Mouse (Mus musculus) heart, embryonic 14.5 days (tissue): ENCODE measurements at regions not wholly inside any gene's neighbourhood (a gene's known extent, or its start where the extent isn't known, plus 50 kb on each side); places are given as distances from the start of the nearest gene placed in this dataset.
A peak's percentile ranks its signal among the peaks of the same experiment; 100 is the strongest.

Source experiments
- ATAC-seq: fragments of 200-750 bp; cut with Nextera tagmentation; 2 replicates; pipeline ENCODE4 v1.8.0; 2017; ENCODE audit warnings: low read depth, moderate TSS enrichment; ENCODE audit not compliant: insufficient number of reproducible peaks, insufficient read depth, low FRiP score
- H3K27ac ChIP-seq, 2 experiments: fragments of 200-500 bp in 1 of 2; fragments of 300-500 bp in 1 of 2; sonication (generic) in 1 of 2; replicated peaks in 1 of 2; 2 replicates each; pipeline ENCODE4 v1.5.1; 2012 to 2014; ENCODE audit warnings: low read depth in 2 of 2, low read length in 2 of 2, control low read depth in 1 of 2, mild to moderate bottlenecking in 1 of 2, mixed read lengths in 1 of 2; ENCODE audit not compliant: control insufficient read depth in 1 of 2, insufficient read depth in 1 of 2
- H3K27me3 ChIP-seq: fragments of 300-500 bp; sonication (generic); 2 replicates; pipeline ENCODE4 v1.6.1; 2014; ENCODE audit warnings: mild to moderate bottlenecking, low read length, control low read depth; ENCODE audit not compliant: control insufficient read depth, insufficient read depth
- H3K36me3 ChIP-seq: fragments of 300-500 bp; sonication (generic); 2 replicates; pipeline ENCODE4 v1.6.1; 2014; ENCODE audit warnings: mild to moderate bottlenecking, control low read depth, low read length, mixed read lengths; ENCODE audit not compliant: control insufficient read depth, insufficient read depth
- H3K4me1 ChIP-seq, 2 experiments: fragments of 200-500 bp in 1 of 2; fragments of 300-500 bp in 1 of 2; sonication (generic) in 1 of 2; 2 replicates each; pipeline ENCODE4 v1.6.1; 2012 to 2014; ENCODE audit warnings: low read length in 2 of 2, control low read depth in 1 of 2, mixed read lengths in 1 of 2; ENCODE audit not compliant: control insufficient read depth in 2 of 2, insufficient read depth in 2 of 2
- H3K4me2 ChIP-seq: fragments of 300-500 bp; sonication (generic); 2 replicates; pipeline ENCODE4 v1.6.1; 2014; ENCODE audit warnings: mild to moderate bottlenecking, low read length
- H3K4me3 ChIP-seq, 2 experiments: fragments of 200-500 bp in 1 of 2; fragments of 300-500 bp in 1 of 2; sonication (generic) in 1 of 2; 2 replicates each; pipeline ENCODE4 v1.5.1; 2012 to 2014; ENCODE audit warnings: low read length in 2 of 2, mild to moderate bottlenecking in 2 of 2, control low read depth in 1 of 2, low read depth in 1 of 2, moderate library complexity in 1 of 2; ENCODE audit not compliant: control insufficient read depth in 1 of 2, insufficient read depth in 1 of 2
- H3K9ac ChIP-seq: fragments of 300-500 bp; sonication (generic); 2 replicates; pipeline ENCODE4 v1.6.1; 2014; ENCODE audit warnings: mild to moderate bottlenecking, low read length
- H3K9me3 ChIP-seq: fragments of 300-500 bp; sonication (generic); 2 replicates; pipeline ENCODE4 v1.6.1; 2016; ENCODE audit warnings: low read length, control low read depth; ENCODE audit not compliant: control insufficient read depth
- WGBS: fragments of 180-500 bp; shearing (Covaris S2); extraction: QIAGEN DNeasy Blood & Tissue Kit; methylation state at CpG from one replicate; pipeline ENCODE4 v1.1.7; 2014; 5-methylcytosine and 5-hydroxymethylcytosine counted together

GRCm38 (mm10) chr6:117596166-117596840 is 244.7 kb upstream of the Zfp637 start:
- Histone ChIP-seq H3K27ac (no peak overlapping the region), H3K9me3 (peaks cover 4% of the 10 kb centered on the region; the same call in 1 of the 2 replicates), H3K4me1 (no peaks in the 10 kb centered on the region), H3K9ac (no peak overlapping the region), H3K36me3 (no peaks in the 10 kb centered on the region), H3K27me3 (no peaks in the 10 kb centered on the region), H3K4me2 (no peak overlapping the region), H3K4me3 (no peak overlapping the region)
- ATAC-seq: no peak
- 81% methylated on average over 8 of the region's 8 CpGs for WGBS

GRCm38 (mm10) chr6:117604834-117605233 is 236.1 kb upstream of the Zfp637 start:
- Histone ChIP-seq H3K4me2 (peak overlapping the region; percentile 42), H3K36me3 (no peaks in the 10 kb centered on the region), H3K9ac (no peak overlapping the region), H3K9me3 (peaks cover 9% of the 10 kb centered on the region), H3K27ac (peak overlapping the region in 1 of 2 experiments; percentile 78; a peak in 2 of 4 replicates), H3K4me3 (no peak overlapping the region), H3K4me1 (peaks cover 23 to 25% of the 10 kb centered on the region in 2 experiments), H3K27me3 (peaks cover 11% of the 10 kb centered on the region; the same call in 1 of the 2 replicates)
- ATAC-seq: 0 out of 2 replicates have a peak, but pooled peaks have one; percentile 27
- 6% methylated on average over 2 of the region's 2 CpGs for WGBS

DNA sequence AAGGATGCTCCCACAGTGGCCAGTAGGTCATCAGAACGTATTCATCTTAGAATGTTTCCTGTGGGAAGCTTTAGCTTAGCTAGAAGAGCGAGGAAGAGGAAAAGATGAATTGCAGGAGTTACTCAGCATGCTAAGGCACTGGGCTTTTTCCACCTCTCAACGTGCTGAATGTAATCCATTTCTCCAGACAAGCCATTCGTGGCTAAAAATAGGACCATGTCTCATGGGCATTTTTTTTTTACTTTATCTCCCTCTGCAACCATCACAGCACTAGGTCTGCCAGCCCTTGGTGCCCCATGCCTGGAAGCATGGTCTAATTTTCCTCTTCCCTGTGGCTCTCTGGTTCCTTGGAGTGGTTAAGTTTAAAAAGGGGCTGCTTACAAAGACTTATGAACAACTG is 235.3 kb upstream of the Zfp637 start:
- H3K36me3 ChIP-seq: no peaks in the 10 kb centered on the region
- ATAC-seq: no peak
- 9% methylated on average over 4 of the region's 4 CpGs for WGBS
- H3K27me3 ChIP-seq: peaks cover 11% of the 10 kb centered on the region; the same call in 1 of the 2 replicates
- H3K4me3 ChIP-seq: no peak overlapping the region
- 0 out of 2 replicates have a peak overlapping the region, but pooled peaks have one; percentile 31 for H3K9ac ChIP-seq
- peak overlapping the region; percentile 57 to 78 for H3K27ac ChIP-seq
- H3K4me1 ChIP-seq: peaks cover 26 to 34% of the 10 kb centered on the region in 2 experiments
- H3K4me2 ChIP-seq: peak overlapping the region; percentile 42
- H3K9me3 ChIP-seq: peaks cover 9% of the 10 kb centered on the region

DNA sequence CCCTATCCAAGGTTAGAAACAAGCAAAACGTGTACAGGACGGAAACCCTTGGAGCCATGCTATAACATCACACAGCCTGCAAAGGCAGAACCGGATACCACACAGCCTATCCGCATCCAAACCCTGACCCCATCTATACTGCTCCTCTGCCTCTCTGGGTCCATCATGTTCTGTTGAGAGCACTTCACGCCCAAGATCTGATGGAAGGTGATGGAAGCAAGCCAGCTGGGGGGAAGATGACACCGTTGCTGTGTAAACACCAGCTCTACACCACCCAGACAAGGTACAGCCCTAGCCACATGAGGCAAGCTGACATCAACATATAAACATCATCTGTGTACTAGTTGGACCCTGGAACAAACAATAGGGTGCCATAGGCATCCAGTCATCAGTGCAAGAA is 234.8 kb upstream of the Zfp637 start:
- Histone ChIP-seq H3K9me3 (peaks cover 9% of the 10 kb centered on the region), H3K36me3 (no peaks in the 10 kb centered on the region), H3K4me3 (no peak overlapping the region), H3K4me2 (peak overlapping the region; percentile 11; the same call in 1 of the 2 replicates), H3K27me3 (peaks cover 13% of the 10 kb centered on the region), H3K4me1 (peaks cover 26 to 35% of the 10 kb centered on the region in 2 experiments), H3K9ac (no peak overlapping the region), H3K27ac (peak overlapping the region; percentile 42 to 78)
- WGBS: 63% methylated on average over 6 of the region's 6 CpGs
- no peak for ATAC-seq

- H3K27ac ChIP-seq: no peak overlapping the region
- 16% methylated on average over 5 of the region's 5 CpGs for WGBS
- no peak overlapping the region for H3K4me3 ChIP-seq
- H3K36me3 ChIP-seq: no peaks in the 10 kb centered on the region
- peaks cover 29 to 35% of the 10 kb centered on the region in 2 experiments for H3K4me1 ChIP-seq
- peaks cover 21% of the 10 kb centered on the region for H3K27me3 ChIP-seq
- H3K9ac ChIP-seq: no peak overlapping the region
- peaks cover 9% of the 10 kb centered on the region for H3K9me3 ChIP-seq
- H3K4me2 ChIP-seq: no peak overlapping the region
- no peak for ATAC-seq
Observed at GRCm38 (mm10) chr6:117607023-117607422, 234.0 kb upstream of the Zfp637 start.

DNA sequence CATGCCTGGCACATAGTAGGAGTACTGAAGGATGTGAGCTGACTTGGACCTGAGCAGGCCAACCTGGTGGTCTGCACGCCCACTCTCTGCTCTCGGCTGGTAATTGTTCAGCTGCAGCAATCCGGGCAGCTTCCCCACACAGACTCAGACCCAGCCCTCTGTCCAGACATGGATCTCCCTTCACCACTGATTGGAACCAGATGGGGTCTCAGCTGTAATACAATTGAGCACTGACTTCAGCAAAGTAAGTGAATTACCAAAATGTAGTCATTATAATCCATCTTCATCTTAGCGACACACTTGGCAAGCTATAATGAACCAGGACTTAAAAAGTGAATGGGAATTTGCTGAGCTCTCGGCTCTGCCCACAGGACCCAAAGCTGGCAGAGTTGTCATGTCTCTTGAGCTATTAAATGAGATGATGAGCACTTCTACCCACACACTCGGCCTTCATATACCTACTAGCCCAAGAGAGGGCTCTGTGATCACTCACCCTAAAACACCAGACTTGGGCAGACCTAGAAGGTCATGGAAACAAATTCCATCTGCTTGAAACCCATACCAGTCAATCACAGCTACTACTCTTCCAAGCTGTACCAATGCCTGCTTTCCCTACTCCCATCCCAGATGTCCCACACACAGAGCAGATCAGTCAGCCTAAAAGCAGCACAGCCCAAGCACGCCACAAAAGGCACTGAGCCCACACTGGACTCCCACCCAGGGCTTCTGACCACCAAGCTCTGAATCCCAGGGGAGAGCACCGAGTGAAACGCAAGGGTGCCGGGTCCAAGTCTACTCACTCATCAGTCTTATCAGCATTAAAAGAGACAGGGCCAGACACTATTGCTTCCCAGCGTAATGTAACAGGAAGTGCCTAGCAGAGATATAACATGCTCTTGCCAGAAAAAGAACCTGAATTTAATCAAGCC is 231.2 kb upstream of the Zfp637 start:
- no peak overlapping the region for H3K9ac ChIP-seq
- no peak overlapping the region for H3K27ac ChIP-seq
- no peak overlapping the region for H3K4me3 ChIP-seq
- WGBS: 45% methylated on average over 11 of the region's 11 CpGs
- H3K4me2 ChIP-seq: peak overlapping the region; percentile 4; the same call in 1 of the 2 replicates
- no peak for ATAC-seq
- H3K4me1 ChIP-seq: peaks cover 35 to 38% of the 10 kb centered on the region in 2 experiments
- H3K36me3 ChIP-seq: no peaks in the 10 kb centered on the region
- peaks cover 5% of the 10 kb centered on the region; the same call in 1 of the 2 replicates for H3K9me3 ChIP-seq
- peaks cover 46% of the 10 kb centered on the region for H3K27me3 ChIP-seq

DNA sequence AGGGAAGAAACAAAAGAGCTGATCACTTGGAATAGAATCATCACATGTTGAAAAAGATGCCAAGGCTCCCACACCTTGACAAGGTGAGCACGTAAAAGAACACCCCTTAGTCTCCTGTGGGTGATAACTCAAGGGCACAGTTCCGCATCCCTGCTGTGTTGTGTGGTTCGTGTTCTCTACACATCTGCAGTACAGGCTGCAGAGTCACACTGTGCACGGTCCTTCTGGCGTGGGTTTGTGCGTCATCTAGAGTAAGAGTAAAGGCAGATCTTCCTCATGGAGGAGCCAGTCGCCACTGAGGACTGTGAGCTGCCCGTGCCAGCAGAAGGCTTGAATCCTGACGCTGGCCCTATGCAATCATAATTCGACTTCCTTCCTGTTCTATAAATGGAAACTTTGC is 229.7 kb upstream of the Zfp637 start:
- 82% methylated on average over 10 of the region's 10 CpGs for WGBS
- peaks cover 60% of the 10 kb centered on the region for H3K27me3 ChIP-seq

More for the DNA sequence above, 229.7 kb upstream of the Zfp637 start:
- H3K4me3 ChIP-seq: no peak overlapping the region
- peaks cover 5% of the 10 kb centered on the region; the same call in 1 of the 2 replicates for H3K9me3 ChIP-seq
- H3K4me2 ChIP-seq: no peak overlapping the region
- peaks cover 22 to 24% of the 10 kb centered on the region in 2 experiments for H3K4me1 ChIP-seq
- no peak overlapping the region for H3K9ac ChIP-seq
- no peak for ATAC-seq
- H3K27ac ChIP-seq: no peak overlapping the region
- H3K36me3 ChIP-seq: no peaks in the 10 kb centered on the region
